ENCODE assay signal across 8 mouse cellular contexts in the genomic region with DNA sequence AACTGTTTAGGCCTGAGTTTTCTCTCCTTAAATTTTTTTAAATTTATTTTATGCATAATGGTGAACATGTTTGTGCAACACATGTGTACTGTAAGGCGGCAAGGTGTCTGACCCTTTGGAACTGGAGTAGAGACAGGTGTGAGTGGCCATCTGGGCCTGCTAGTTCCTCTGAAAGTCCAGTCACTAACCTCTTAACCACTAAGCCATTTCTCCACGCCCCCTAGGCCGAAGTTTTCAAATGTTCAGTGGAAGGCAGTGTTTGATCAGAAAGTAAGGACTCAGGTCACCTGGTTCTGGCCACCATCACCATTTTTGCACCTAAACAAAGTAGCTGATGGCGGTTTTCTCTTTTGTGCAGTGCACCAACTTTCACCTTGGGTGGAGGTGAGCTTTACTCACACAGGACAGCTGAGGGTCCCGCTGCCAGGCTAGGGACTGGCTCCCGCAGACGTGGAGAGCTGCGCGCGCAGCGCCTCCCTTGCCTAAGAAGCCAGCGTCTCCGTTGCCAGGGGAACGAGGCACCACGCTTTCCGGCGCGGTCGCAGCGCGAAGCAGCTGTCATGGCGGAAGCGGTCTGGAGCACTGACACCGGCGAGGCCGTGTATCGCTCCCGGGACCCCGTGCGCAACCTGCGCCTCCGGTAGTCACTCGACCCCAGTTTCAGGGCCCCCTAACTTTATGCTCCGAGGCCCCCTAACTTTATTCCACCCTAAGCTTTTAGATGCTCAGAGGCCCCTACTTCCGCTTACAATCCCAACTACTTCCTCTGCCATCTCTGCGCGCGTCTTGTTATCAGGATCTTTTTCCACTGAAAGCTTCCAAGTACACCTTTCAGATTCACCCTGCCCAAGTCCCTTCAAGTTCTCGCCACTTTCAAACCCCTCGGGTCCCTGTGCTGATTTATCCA. TPM values are rescaled to one million over a fixed set of nuclear protein-coding genes. Genes with fewer than 3 reads are reported as not detected.
DNase-seq lines count a peak whose midpoint lies in the region; ATAC-seq and TF ChIP-seq lines count a peak whose summit lies in the region.

Mks1 (plus strand) TSS at position 526 of the 907 bp plus-strand sequence.

- H3K27ac ChIP-seq in heart, embryonic 12.5 days (ENCODE audit: poor library complexity, severe bottlenecking) = 0 out of 2 replicates have a peak within 1 kb of the TSS, but pooled peaks have one; percentile 6
- peak within 1 kb of the TSS; percentile 47 for H3K27ac ChIP-seq in kidney, postnatal 0 days
- 0 out of 2 replicates have a peak within 1 kb of the TSS, but pooled peaks have one; percentile 8 for H3K27ac ChIP-seq in liver, embryonic 11.5 days (ENCODE audit: low read depth, low read length)
- H3K27ac ChIP-seq in stomach, embryonic 14.5 days (ENCODE audit: low read length) = peak within 1 kb of the TSS; percentile 61; the same call in 1 of the 2 replicates

- peaks cover 12% of the 10 kb centered on the region for H3K4me1 ChIP-seq in erythroblast, embryonic 14.5 days (ENCODE audit: control insufficient read depth)
- 0 out of 2 replicates have a peak, but pooled peaks cover 4% of the 10 kb centered on the region for H3K4me1 ChIP-seq in heart, embryonic 12.5 days (replicated peaks)
- 0 out of 2 replicates have a peak, but pooled peaks cover 4% of the 10 kb centered on the region for H3K4me1 ChIP-seq in kidney, postnatal 0 days (replicated peaks; ENCODE audit: insufficient read depth, low read length)
- peaks cover 4% of the 10 kb centered on the region for H3K4me1 ChIP-seq in liver, embryonic 11.5 days (replicated peaks; ENCODE audit: control insufficient read depth, insufficient read depth, low read length)
- H3K4me1 ChIP-seq in stomach, embryonic 14.5 days (ENCODE audit: control insufficient read depth, insufficient read depth, low read length) = peaks cover 7% of the 10 kb centered on the region; the same call in 1 of the 2 replicates

- no peaks in the 10 kb centered on the region for H3K36me3 ChIP-seq in C2C12 (ENCODE audit: control insufficient read depth, insufficient read depth)
- no peaks in the 10 kb centered on the region for H3K36me3 ChIP-seq in erythroblast, embryonic 14.5 days (ENCODE audit: control insufficient read depth)
- peaks cover 16% of the 10 kb centered on the region for H3K36me3 ChIP-seq in heart, embryonic 12.5 days
- H3K36me3 ChIP-seq in kidney, postnatal 0 days (ENCODE audit: insufficient read depth, low read length) = peaks cover 17% of the 10 kb centered on the region; the same call in 1 of the 2 replicates
- H3K36me3 ChIP-seq in liver, embryonic 11.5 days (ENCODE audit: control insufficient read depth, insufficient read depth, low read length) = no peaks in the 10 kb centered on the region; the same call in 1 of the 2 replicates
- peaks cover 5% of the 10 kb centered on the region; the same call in 1 of the 2 replicates for H3K36me3 ChIP-seq in stomach, embryonic 14.5 days (ENCODE audit: control insufficient read depth, insufficient read depth, low read length)

- peak within 1 kb of the TSS; percentile 39 for H3K4me3 ChIP-seq in C2C12 (ENCODE audit: insufficient read depth, poor library complexity, severe bottlenecking)
- H3K4me3 ChIP-seq in erythroblast, embryonic 14.5 days (replicated peaks) = peak within 1 kb of the TSS; percentile 71
- peak within 1 kb of the TSS; percentile 62 for H3K4me3 ChIP-seq in heart, embryonic 12.5 days
- H3K4me3 ChIP-seq in kidney, postnatal 0 days (replicated peaks; ENCODE audit: low read depth, low read length) = peak within 1 kb of the TSS; percentile 68
- peak within 1 kb of the TSS; percentile 61 for H3K4me3 ChIP-seq in liver, embryonic 11.5 days (ENCODE audit: low read depth, low read length)
- H3K4me3 ChIP-seq in stomach, embryonic 14.5 days (ENCODE audit: low read depth, low read length) = peak within 1 kb of the TSS; percentile 56

- H3K79me2 ChIP-seq in C2C12 (ENCODE audit: control insufficient read depth, insufficient read depth) = no peaks in the 10 kb centered on the region

- TF ChIP-seq POLR2A in brain, embryonic 14.5 days (IDR thresholded peaks at IDR 0.05; ENCODE audit: borderline replicate concordance, extremely low read depth, insufficient read depth, insufficient read length, poor library complexity, severe bottlenecking) = peak; percentile 74; the same call in 1 of the 2 replicates

- H3ac ChIP-seq in C2C12 (ENCODE audit: control insufficient read depth, insufficient read length, low read depth) = peak within 1 kb of the TSS; percentile 33

- 4% methylated on average over 40 of the region's 40 CpGs for WGBS in heart, embryonic 12.5 days
- WGBS in kidney, postnatal 0 days = 3% methylated on average over 40 of the region's 40 CpGs
- WGBS in liver, embryonic 11.5 days = 4% methylated on average over 40 of the region's 40 CpGs
- 4% methylated on average over 40 of the region's 40 CpGs for WGBS in stomach, embryonic 14.5 days

- TF ChIP-seq CTCF in C2C12 (IDR thresholded peaks at IDR 0.05; ENCODE audit: control insufficient read depth, insufficient read depth, insufficient read length) = no peak
- TF ChIP-seq CTCF in brain, embryonic 14.5 days (IDR thresholded peaks at IDR 0.05; ENCODE audit: borderline replicate concordance, extremely low read depth, insufficient read depth, insufficient read length) = no peak
- TF ChIP-seq CTCF in kidney, postnatal 0 days (IDR thresholded peaks at IDR 0.05; ENCODE audit: low read depth) = no peak

- H3K79me3 ChIP-seq in C2C12 (ENCODE audit: low read depth) = no peaks in the 10 kb centered on the region

- ATAC-seq in heart, embryonic 12.5 days (ENCODE audit: insufficient number of reproducible peaks, low FRiP score) = peak; percentile 91
- ATAC-seq in kidney, postnatal 0 days (replicated peaks; ENCODE audit: low FRiP score, low read depth) = peak; percentile 93
- peak; percentile 90 for ATAC-seq in liver, embryonic 11.5 days (replicated peaks; ENCODE audit: low FRiP score)
- ATAC-seq in stomach, embryonic 14.5 days (ENCODE audit: insufficient number of reproducible peaks, insufficient read depth, low FRiP score, low read depth) = peak; percentile 91

- DNase-seq in brain, embryonic 14.5 days (ENCODE audit: low read depth) = peak; percentile 98
- peak; percentile 95 for DNase-seq in kidney, postnatal 0 days (ENCODE audit: low spot score)
- peak; percentile 89 for DNase-seq in liver, embryonic 11.5 days (ENCODE audit: low spot score)
- DNase-seq in naive thymus-derived CD4-positive, alpha-beta T cell, adult 2 months (ENCODE audit: low read depth) = peak; percentile 95

- peak within 1 kb of the TSS; percentile 64 for H3K9ac ChIP-seq in heart, embryonic 12.5 days
- H3K9ac ChIP-seq in kidney, postnatal 0 days (ENCODE audit: low read depth, low read length) = peak within 1 kb of the TSS; percentile 66
- peak within 1 kb of the TSS; percentile 65 for H3K9ac ChIP-seq in liver, embryonic 11.5 days (ENCODE audit: low read depth, low read length)
- peak within 1 kb of the TSS; percentile 46; the same call in 1 of the 2 replicates for H3K9ac ChIP-seq in stomach, embryonic 14.5 days (replicated peaks; ENCODE audit: low read depth, low read length)

- H3K27me3 ChIP-seq in C2C12 (ENCODE audit: control insufficient read depth, insufficient read depth, insufficient read length) = no peaks in the 10 kb centered on the region
- H3K27me3 ChIP-seq in erythroblast, embryonic 14.5 days (ENCODE audit: control insufficient read depth) = no peaks in the 10 kb centered on the region
- H3K27me3 ChIP-seq in heart, embryonic 12.5 days (replicated peaks) = no peaks in the 10 kb centered on the region
- H3K27me3 ChIP-seq in kidney, postnatal 0 days (ENCODE audit: insufficient read depth, low read length) = no peaks in the 10 kb centered on the region
- no peaks in the 10 kb centered on the region for H3K27me3 ChIP-seq in liver, embryonic 11.5 days (replicated peaks; ENCODE audit: control insufficient read depth, insufficient read depth, low read length)
- H3K27me3 ChIP-seq in stomach, embryonic 14.5 days (ENCODE audit: control insufficient read depth, insufficient read depth, low read length) = no peaks in the 10 kb centered on the region

- no peaks in the 10 kb centered on the region for H3K9me3 ChIP-seq in erythroblast, embryonic 14.5 days (ENCODE audit: control insufficient read depth, low read length)
- H3K9me3 ChIP-seq in heart, embryonic 12.5 days (replicated peaks) = no peaks in the 10 kb centered on the region
- no peaks in the 10 kb centered on the region for H3K9me3 ChIP-seq in kidney, postnatal 0 days (replicated peaks; ENCODE audit: low read length)
- H3K9me3 ChIP-seq in liver, embryonic 11.5 days (ENCODE audit: control insufficient read depth, low read length) = no peaks in the 10 kb centered on the region
- H3K9me3 ChIP-seq in stomach, embryonic 14.5 days (ENCODE audit: control insufficient read depth, low read depth, low read length) = no peaks in the 10 kb centered on the region

- H3K4me2 ChIP-seq in heart, embryonic 12.5 days = peak within 1 kb of the TSS; percentile 83
- peak within 1 kb of the TSS; percentile 83 for H3K4me2 ChIP-seq in kidney, postnatal 0 days (ENCODE audit: low read length)
- H3K4me2 ChIP-seq in liver, embryonic 11.5 days = peak within 1 kb of the TSS; percentile 80
- H3K4me2 ChIP-seq in stomach, embryonic 14.5 days (replicated peaks; ENCODE audit: low read depth, low read length) = peak within 1 kb of the TSS; percentile 88

TF ChIP-seq in C2C12, 6 proteins besides CTCF, POLR2A, EP300 and RAD21:
- TF ChIP-seq FOSL1 (IDR thresholded peaks at IDR 0.05; ENCODE audit: insufficient read depth, low read length, poor library complexity, severe bottlenecking) (no peak), MYOD1 (IDR thresholded peaks at IDR 0.05; ENCODE audit: control insufficient read depth, insufficient read length, low read depth) (peak; percentile 73), USF1 (IDR thresholded peaks at IDR 0.05; ENCODE audit: low read depth) (no peak), MYOG (IDR thresholded peaks at IDR 0.05; ENCODE audit: control insufficient read depth, extremely low read depth, insufficient read length) (no peak), MAX (IDR thresholded peaks at IDR 0.05) (peak; percentile 90), CEBPB (IDR thresholded peaks at IDR 0.05; ENCODE audit: low read depth) (no peak)

RNA-seq across cellular contexts. Expression of gene Mks1, which starts in this region (rescaled TPM):
- polyA plus RNA-seq in C2C12 (2012; fragmentation: generic; extraction: Trizol) = 5.8 TPM
- polyA plus RNA-seq in brain, embryonic 14.5 days (2012; rRNA removed) = 21.1 and 29.7 TPM in 2 replicates
- 0.04 and 0.28 TPM in 2 replicates for polyA plus RNA-seq in erythroblast, embryonic 14.5 days (2012)
- polyA plus RNA-seq in heart, embryonic 12.5 days (2016; fragmentation: Nextera tagmentation; extraction: Ambion mirVana) = 8.4 and 8.5 TPM in 2 replicates
- 10.1 and 12.2 TPM in 2 replicates for polyA plus RNA-seq in kidney, postnatal 0 days (2015; fragmentation: Nextera tagmentation; extraction: Ambion mirVana)
- 7.1 and 9.2 TPM in 2 replicates for polyA plus RNA-seq in liver, embryonic 11.5 days (2014; fragmentation: Nextera tagmentation; extraction: Ambion mirVana)
- polyA plus RNA-seq in stomach, embryonic 14.5 days (2014; fragmentation: Nextera tagmentation; extraction: Ambion mirVana) = 14.6 and 14.7 TPM in 2 replicates

Comparison
In these comparisons a context has a peak if more than half of its experiments do, and no peak if none do; other contexts are left out.
1. Peak in every context shown above with its lines: DNase-seq, ATAC-seq, H3K4me3 ChIP-seq and H3K27ac ChIP-seq.
2. H3K27ac ChIP-seq: peak in every context shown above with its lines; median percentile 61 in stomach, embryonic 14.5 days; 47 in kidney, postnatal 0 days; 8 in liver, embryonic 11.5 days; 6 in heart, embryonic 12.5 days.